Mouse (Mus musculus): Measurements from ENCODE around the gene Tmem39a.

The Tmem39a gene

DNA sequence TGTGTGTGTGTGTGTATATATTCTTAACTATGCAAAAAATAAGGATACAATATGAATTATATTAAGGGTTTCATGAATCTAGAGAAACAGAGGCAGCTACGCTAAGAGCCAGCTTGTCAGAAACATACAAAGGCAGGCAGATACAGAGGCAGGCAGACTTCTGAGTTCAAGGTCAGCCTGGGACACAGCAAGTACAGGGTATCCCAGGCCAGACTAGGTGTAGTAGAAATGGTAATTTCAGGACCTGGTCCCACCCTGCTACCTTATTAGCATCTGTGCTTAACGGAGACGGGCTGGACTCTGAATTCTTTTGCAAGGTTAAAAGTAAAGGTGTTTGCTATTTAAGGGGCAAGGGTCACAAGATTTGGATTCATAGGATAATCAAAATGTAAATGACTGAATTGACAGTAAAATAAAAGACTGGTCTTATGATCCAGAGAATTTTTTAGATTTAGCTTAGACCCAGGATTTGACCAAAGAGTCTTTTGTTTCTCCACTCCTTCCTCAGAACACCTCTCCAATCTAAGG is at the start of gene Tmem39a:
TSS of gene Tmem39a (plus strand) at position 478 of the 528 bp plus-strand sequence.
- DNase-seq = no peak

DNA sequence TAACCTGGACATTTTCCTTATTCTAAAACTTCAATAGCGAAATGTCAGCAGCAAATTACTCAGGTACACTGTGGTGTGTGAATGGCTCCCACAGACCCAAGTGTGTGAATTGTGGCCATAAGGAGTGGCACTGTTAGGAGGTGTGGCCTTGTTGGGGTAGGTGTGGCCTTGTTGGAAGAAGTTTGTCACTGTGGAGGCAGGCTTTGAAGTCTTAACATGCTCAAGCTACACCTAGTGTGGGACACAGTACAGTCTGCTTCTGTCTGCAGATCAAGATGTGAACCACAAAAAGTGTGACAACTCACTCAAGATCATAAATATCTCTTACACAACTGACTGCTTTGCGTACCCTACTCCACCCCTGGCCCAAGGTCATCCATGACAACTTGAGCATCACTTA is 47.7 kb upstream of the Tmem39a start:
- DNase-seq = no peak

GRCm38 (mm10) chr16:38519140-38519539 is 39.4 kb upstream of the Tmem39a start:
- DNase-seq = no peak

DNA sequence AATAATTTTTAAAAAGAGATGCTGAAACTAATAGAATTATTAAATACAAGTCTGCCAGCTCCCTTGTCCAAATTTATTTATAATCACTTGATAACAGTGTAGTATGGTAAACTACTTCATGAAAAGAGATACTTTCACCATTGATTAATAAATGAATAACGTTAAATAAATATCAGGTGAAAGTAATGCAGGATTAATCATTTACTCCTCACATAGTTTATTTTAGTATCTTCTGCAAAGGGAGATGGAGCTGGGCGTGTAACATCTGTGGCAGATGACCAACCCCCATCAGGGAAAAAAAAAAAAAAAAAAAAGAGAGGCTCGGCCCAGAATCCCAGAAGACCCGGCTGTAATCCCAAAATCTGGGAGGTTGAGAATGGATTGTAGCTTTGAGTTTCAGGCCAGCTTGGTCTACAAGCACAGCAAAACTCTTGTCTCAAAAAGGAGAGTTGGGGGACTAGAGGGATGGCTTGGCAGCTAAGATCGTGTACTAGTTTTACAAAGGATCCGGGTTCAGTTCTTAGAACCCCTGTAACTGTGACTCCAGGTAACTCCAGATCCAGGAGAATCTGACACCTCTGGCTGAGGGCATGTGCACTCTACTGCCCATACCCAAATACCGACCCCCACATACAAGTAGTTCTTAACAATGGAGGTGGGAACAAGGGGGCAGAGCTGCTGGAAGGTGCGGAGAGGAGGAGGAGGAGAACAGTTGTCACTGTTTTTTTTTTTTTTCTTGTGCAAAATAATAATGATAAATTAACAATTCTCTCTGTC is 37.1 kb upstream of the Tmem39a start:
- no peak for DNase-seq

- DNase-seq = peak; percentile 95 to 96
Observed at GRCm38 (mm10) chr16:38522129-38523084, 36.1 kb upstream of the Tmem39a start, which contains the start of gene Timmdc1. Gene Timmdc1, minus strand, starts transcription at chr16:38522663.

- DNase-seq = no peak
Observed at GRCm38 (mm10) chr16:38526264-38526663, 32.2 kb upstream of the Tmem39a start.

DNA sequence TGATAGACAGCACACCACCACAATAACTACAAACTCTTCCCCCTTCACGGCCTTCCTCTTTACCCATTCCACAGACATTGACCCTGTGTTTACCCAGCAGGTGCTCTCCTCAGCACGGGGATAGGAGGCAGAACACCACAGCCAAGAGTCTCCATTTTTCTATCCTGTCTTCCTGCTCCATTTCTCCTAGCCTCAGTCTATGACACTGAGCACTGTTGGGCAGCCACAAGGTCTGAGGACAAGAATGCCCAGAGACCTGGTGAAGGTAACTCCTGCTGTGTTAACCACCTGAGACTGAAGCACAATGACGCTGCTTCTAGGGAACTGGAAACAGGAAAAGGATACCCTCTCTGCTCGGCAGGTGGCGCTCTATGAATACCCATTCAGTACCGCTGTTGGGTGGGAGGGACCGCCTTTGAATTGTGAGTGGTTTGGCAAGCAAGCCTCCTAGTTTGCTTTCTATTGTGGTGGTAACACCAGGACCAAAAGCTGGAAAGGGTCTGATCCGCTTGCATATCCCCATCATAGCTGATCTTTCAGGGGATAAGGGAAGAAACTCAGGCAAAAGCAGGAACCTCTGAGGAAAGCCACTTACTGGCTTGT is 21.9 kb upstream of the Tmem39a start:
- DNase-seq = peak; percentile 72 to 81

DNA sequence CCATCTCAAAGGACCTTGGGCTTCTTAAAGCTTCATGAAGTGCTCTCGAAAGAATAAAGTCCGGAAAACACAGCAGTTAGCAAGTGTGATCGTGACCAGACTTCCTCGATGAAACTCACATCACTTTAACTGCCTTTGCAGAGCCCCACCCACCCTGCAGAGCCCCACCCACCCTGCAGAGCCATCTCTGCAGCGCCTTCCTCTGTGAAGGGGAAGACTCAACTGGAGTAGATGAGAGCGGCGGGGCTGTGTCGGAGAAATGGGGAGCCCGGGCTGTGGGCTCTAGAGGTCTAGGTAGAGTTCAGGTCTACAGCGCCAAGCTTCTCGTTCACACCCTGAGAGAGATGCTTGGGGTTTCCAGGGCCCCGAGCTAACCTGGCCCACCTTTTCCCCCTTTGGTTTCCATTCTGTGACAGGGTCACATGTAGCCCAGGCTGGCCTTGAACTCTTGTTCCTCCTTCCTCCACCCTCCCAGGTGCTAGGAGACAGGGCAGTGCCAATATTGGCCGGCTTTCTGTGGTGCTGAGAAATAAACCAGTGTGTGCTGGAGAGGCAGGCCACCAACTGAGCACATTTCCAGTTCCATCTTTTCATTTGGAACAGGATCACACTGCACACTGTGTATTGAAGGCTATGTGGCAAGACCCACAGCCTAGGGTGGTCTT is 19.6 kb upstream of the Tmem39a start:
- no peak for DNase-seq

DNA sequence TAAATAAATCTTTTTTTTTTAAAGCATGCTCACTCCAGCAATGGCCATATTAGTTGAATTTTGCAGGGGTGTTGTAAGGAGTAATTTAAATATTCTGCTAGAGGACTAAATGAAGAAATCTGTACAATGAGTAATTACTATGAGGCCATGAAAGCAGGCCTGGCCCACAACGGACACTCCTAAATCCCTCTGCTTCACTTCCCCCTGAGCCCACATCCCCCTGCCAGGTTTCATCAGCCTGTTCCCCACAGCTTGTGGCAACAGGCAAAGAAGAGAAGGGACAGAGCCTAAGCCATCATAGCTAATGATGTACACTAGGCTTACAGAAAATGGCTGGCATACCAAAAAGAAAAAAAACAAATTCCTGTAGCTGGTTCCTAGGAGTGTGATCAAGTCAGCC is 10.5 kb upstream of the Tmem39a start:
- DNase-seq = no peak

DNA sequence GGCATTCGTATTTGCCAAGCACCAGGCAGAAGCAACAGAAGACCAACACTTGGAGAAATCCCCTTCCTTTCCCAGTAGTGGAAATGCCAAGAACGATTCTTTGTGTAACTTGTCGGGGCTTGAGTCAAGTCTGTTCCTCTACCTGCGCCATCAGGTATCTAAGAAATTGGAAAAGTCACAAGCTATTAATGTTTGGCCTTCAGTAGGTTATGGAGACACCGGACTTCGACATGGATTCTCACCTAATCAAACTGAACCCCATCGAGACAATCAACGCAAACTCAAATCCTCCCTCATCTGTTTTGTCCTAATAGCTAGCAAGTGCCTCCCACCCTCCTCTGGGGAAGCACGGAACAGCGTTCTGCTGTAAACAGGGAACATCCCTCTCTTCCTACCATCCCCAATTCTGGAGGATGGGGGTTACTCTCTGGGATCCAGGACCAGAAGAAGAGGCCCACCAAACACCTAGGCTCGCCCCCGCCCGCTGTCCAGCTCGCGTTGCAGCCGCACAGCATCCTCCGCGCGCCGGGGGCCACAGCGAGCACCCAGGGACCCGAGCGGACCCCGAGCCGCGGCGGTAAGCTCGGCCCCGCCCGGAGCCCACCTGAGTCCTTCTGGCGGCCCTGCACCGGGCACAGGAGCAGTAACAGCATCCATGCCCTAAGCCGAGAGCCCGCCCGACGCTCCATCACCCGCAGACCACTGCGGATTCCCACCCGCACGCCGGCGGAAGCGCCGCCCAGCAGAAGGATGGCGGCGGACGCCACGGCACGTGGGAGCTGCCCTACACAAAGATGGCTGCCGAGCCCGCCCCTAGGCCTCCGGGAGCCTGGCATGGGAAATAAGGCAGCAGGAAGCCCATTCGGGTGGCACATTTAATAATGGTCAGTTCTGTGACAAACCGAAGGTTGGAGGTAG is 8.8 kb upstream of the Tmem39a start, which contains the start of gene Poglut1:
TSS of gene Poglut1 (minus strand) at position 780 of the 918 bp plus-strand sequence.
- DNase-seq = peak; percentile 77 to 79

GRCm38 (mm10) chr16:38555988-38556387 is 2.5 kb upstream of the Tmem39a start:
- DNase-seq = no peak

DNA sequence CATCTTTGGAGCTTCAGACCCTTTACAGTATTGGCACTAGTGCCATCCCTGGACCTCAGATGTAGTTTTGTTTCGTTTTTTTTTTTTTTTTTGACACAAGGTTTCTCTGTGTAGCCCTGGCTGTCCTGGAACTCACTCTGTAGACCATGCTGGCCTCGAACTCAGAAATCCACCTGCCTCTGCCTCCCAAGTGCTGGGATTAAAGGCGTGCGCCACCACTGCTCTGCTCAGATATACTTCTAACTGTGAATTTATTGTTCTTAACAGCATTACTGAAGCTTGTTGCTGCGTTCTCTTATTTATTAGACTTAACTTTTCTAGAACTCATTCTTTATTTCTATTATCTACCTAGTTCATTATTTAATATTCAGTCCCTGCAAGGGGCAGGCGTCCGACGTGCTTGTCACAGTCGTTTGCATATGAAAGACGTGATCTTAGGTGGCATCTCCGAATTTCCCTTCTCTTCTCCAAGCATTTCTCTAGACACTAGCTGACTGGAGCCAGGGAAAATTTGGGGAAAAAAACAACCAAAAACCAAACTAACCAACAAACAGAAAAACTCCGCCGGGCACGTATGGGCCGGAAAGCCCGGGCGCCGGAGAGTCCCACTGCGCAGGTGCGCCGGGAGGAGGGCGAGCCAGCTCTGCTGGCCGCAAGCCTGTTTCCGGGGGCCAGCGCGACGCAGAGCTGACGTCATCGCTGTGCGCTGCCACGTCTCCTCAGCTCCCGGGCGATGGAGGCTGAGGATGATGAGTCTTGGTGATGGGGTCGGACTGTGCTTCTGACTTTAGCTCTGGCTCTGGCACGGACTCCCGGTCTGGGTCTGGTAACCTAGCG is 3.9 kb downstream of the Tmem39a start:
- DNase-seq = peak; percentile 93 to 94

DNA sequence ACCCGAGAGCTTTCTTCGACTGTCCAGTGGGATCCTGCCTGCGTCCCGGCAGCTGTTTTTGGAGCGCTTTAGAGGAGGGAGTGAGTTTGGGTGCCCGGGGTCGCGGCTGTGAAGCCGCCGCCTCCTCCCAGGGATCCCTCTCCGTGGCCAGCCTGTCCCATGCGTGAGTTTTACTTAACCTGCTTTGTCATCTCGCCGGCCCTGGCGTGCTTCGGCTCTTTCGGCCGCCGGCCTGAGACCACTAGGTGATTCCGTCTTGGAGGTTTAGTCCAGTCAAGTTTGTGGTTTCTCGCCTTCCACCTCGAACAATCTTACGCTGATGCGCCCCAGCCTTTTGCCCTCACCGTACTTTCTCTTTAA is 4.5 kb downstream of the Tmem39a start:
- DNase-seq = no peak

DNA sequence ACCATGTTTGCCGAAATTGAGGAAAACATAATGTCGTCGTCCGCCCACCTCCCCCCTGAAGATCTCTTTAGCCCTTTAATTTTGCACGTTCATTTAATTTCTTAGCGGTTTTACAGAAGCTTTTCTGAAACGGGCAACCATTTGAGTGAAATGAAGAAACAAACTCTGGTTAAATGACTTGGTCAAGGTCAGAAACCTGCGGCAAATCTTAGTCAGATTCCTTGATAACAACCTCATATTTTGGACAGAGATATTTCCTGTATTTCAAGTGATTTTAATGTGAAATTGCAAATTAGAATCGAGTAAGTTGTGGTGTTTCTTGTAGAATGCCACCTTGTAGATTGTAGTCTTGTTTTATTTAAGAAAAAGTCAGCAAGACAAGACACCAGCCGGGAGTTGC is 5.0 kb downstream of the Tmem39a start:
- DNase-seq = no peak

GRCm38 (mm10) chr16:38568192-38568591 is 9.7 kb downstream of the Tmem39a start:
- DNase-seq = no peak

DNA sequence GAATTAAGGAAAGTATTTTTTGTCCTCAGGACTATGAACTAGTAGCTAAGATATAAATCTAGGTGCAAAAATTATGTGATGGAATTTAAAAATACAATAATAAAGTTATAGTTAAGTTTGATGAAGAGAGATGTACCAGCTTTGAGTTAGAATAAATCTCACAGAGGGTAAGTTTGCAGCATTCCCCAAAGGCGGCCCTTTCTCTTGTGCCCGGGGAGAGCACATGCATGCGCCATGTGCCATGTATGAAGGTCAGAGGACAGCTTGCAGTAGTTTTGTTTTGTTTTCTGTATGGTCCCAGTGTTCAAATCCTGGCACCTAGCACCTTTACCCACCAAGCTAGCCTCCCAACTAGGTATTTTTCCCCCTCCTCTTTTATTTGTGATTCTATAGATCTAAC is 13.0 kb downstream of the Tmem39a start:
- DNase-seq = no peak

GRCm38 (mm10) chr16:38584761-38585160 is 26.3 kb downstream of the Tmem39a start:
- DNase-seq = no peak

DNA sequence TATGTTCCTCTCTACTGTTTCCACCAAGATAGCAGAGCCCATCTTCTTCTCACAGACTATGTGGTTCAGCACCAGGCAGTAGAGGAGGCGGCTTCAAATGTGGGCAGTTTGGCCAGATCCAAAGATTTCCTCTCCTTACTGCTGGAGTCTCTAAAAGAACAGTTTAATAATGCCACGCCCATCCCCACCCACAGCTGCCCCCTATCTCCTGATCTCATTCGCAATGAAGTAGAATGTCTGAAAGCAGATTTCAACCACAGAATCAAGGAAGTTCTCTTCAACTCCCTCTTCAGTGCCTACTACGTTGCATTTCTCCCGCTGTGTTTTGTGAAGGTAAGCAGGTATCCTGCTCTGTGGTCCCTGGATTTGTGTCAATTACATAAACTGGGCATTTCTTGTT is 26.7 kb downstream of the Tmem39a start:
- no peak for DNase-seq

GRCm38 (mm10) chr16:38587163-38587562 is 28.7 kb downstream of the Tmem39a start:
- no peak for DNase-seq

GRCm38 (mm10) chr16:38587572-38587971 is 29.1 kb downstream of the Tmem39a start:
- no peak for DNase-seq
